Mouse (Mus musculus): ENCODE results near the gene Zcchc4. TPM values are rescaled to one million over a fixed set of nuclear protein-coding genes. Genes with fewer than 3 reads are reported as not detected.

The Zcchc4 gene
- 10 to 100 TPM; 18.5 to 20.2 TPM for polyA plus RNA-seq (2017; shearing (Covaris generic))

GRCm38 (mm10) chr5:52775237-52775636 lies at the start of gene Zcchc4:
Gene Zcchc4, plus strand, starts transcription at chr5:52775409.

GRCm38 (mm10) chr5:52741391-52742111 lies 33.7 kb upstream of the Zcchc4 start, which contains the start of gene Pi4k2b:
Gene Pi4k2b, plus strand, starts transcription at chr5:52741574.

GRCm38 (mm10) chr5:52833761-52834274 lies 58.6 kb downstream of the Zcchc4 start, which contains the start of gene Anapc4:
Gene Anapc4, plus strand, starts transcription at chr5:52834012.

Other genes starting within 250 kb of the Zcchc4 start
- gene Lgi2, start 208.9 kb upstream of the Zcchc4 start, polyA plus RNA-seq (2017; shearing (Covaris generic)), result under 1 TPM in 1 of 2 experiments, not detected in 1; 0.08 TPM
- 1 to 10 TPM; 8.7 to 9.4 TPM for gene Sepsecs, start 105.7 kb upstream of the Zcchc4 start, polyA plus RNA-seq (2017; shearing (Covaris generic))
- 1 to 10 TPM; 3.9 to 4.6 TPM for gene Pi4k2b, start 33.8 kb upstream of the Zcchc4 start, polyA plus RNA-seq (2017; shearing (Covaris generic))
- gene Anapc4, start 58.6 kb downstream of the Zcchc4 start, polyA plus RNA-seq (2017; shearing (Covaris generic)), result 10 to 100 TPM; 73.0 to 74.7 TPM

Data from inflammation-experienced regulatory T-cells (primary cell).